18 mouse cellular contexts compared by ENCODE assay signal in genomic region chr9:111425113-111425512, GRCm38 (mm10). TPM values are rescaled to one million over a fixed set of nuclear protein-coding genes. Genes with fewer than 3 reads are reported as not detected.
DNase-seq lines count a peak whose midpoint lies in the region; ATAC-seq lines count a peak whose summit lies in the region.
"Had no signal": no experiment of that assay in that cellular context is flagged by ENCODE, and none has a peak within 500 bp of the region (broad histone marks: within the 10 kb centered on the region; RNA-seq: fewer than 3 reads in every experiment).

No protein-coding gene starts in this region.

- H3K9ac ChIP-seq in heart, embryonic 12.5 days: no peak overlapping the region
- no peak overlapping the region for H3K9ac ChIP-seq in neural tube, embryonic 11.5 days (ENCODE audit: low read length)
- H3K9ac ChIP-seq: embryonic facial prominence, embryonic 13.5 days; forebrain, embryonic 15.5 days; intestine, embryonic 15.5 days; liver, embryonic 15.5 days; midbrain, embryonic 12.5 days had no signal

- H3K27me3 ChIP-seq in heart, embryonic 12.5 days (replicated peaks): no peaks in the 10 kb centered on the region
- no peaks in the 10 kb centered on the region for H3K27me3 ChIP-seq in neural tube, embryonic 11.5 days (ENCODE audit: control insufficient read depth, insufficient read depth, low read length)
- H3K27me3 ChIP-seq: embryonic facial prominence, embryonic 13.5 days; forebrain, embryonic 15.5 days; intestine, embryonic 15.5 days; liver, embryonic 15.5 days; midbrain, embryonic 12.5 days had no signal

- intact Hi-C loops in heart, postnatal 36 days (cut with DNase I): no loop called here

- DNase-seq in heart, adult 18-20 months: peak; percentile 33 to 76
- DNase-seq in neural tube, embryonic 11.5 days (ENCODE audit: low spot score): peak; percentile 37
- no peak for DNase-seq in neural tube, embryonic 10.5 days (ENCODE audit: extremely low spot score, low spot score)
- DNase-seq in heart, postnatal 36 days: peak; percentile 14 to 24
- no peak for DNase-seq in cerebellum, postnatal 10 days
- no peak for DNase-seq in kidney, adult 18-20 months
- DNase-seq: cerebellum, adult 18-20 months; kidney, postnatal 36 days; right cerebral cortex, postnatal 14 days; thymus, postnatal 25 days had no signal

- no peak overlapping the region for H3K27ac ChIP-seq in heart, embryonic 12.5 days (ENCODE audit: poor library complexity, severe bottlenecking)
- no peak overlapping the region for H3K27ac ChIP-seq in neural tube, embryonic 11.5 days (ENCODE audit: low read depth, low read length)
- H3K27ac ChIP-seq: embryonic facial prominence, embryonic 13.5 days; forebrain, embryonic 15.5 days; intestine, embryonic 15.5 days; liver, embryonic 15.5 days; midbrain, embryonic 12.5 days had no signal

- H3K4me3 ChIP-seq in heart, embryonic 12.5 days: no peak overlapping the region
- no peak overlapping the region for H3K4me3 ChIP-seq in neural tube, embryonic 11.5 days (ENCODE audit: low read depth, low read length)
- H3K4me3 ChIP-seq: embryonic facial prominence, embryonic 13.5 days; forebrain, embryonic 15.5 days; intestine, embryonic 15.5 days; liver, embryonic 15.5 days; midbrain, embryonic 12.5 days had no signal

- peaks cover 8% of the 10 kb centered on the region; the same call in 1 of the 2 replicates for H3K9me3 ChIP-seq in heart, embryonic 12.5 days (replicated peaks)
- no peaks in the 10 kb centered on the region for H3K9me3 ChIP-seq in neural tube, embryonic 11.5 days (ENCODE audit: control insufficient read depth, low read length)
- H3K9me3 ChIP-seq: embryonic facial prominence, embryonic 13.5 days; forebrain, embryonic 15.5 days; intestine, embryonic 15.5 days; liver, embryonic 15.5 days; midbrain, embryonic 12.5 days had no signal

- peaks cover 9% of the 10 kb centered on the region for H3K4me1 ChIP-seq in heart, embryonic 12.5 days (replicated peaks)
- H3K4me1 ChIP-seq in neural tube, embryonic 11.5 days (ENCODE audit: control insufficient read depth, insufficient read depth, low read length): no peaks in the 10 kb centered on the region
- H3K4me1 ChIP-seq: embryonic facial prominence, embryonic 13.5 days; forebrain, embryonic 15.5 days; intestine, embryonic 15.5 days; liver, embryonic 15.5 days had no signal

- WGBS in heart, embryonic 12.5 days: 73% methylated on average over 6 of the region's 6 CpGs
- 67% methylated on average over 6 of the region's 6 CpGs for WGBS in neural tube, embryonic 11.5 days

- no peaks in the 10 kb centered on the region for H3K36me3 ChIP-seq in heart, embryonic 12.5 days
- H3K36me3 ChIP-seq in neural tube, embryonic 11.5 days (ENCODE audit: control insufficient read depth, insufficient read depth, low read length): no peaks in the 10 kb centered on the region
- H3K36me3 ChIP-seq: embryonic facial prominence, embryonic 13.5 days; forebrain, embryonic 15.5 days; intestine, embryonic 15.5 days; liver, embryonic 15.5 days; midbrain, embryonic 12.5 days had no signal

- ATAC-seq in heart, embryonic 12.5 days (ENCODE audit: insufficient number of reproducible peaks, low FRiP score): no peak
- no peak for ATAC-seq in neural tube, embryonic 11.5 days (ENCODE audit: insufficient read depth, low FRiP score, low TSS enrichment)
- ATAC-seq: activated CD4-positive, CD25-positive, alpha-beta regulatory T cell, adult 4 months; forebrain, embryonic 15.5 days; intestine, embryonic 15.5 days had no signal

- H3K4me2 ChIP-seq in heart, embryonic 12.5 days: no peak overlapping the region
- no peak overlapping the region for H3K4me2 ChIP-seq in neural tube, embryonic 11.5 days (ENCODE audit: low read depth)
- H3K4me2 ChIP-seq: embryonic facial prominence, embryonic 13.5 days; forebrain, embryonic 15.5 days; intestine, embryonic 15.5 days; liver, embryonic 15.5 days; midbrain, embryonic 12.5 days had no signal

RNA-seq across cellular contexts. Expression of gene Dclk3, which starts 13.8 kb away (rescaled TPM):
- under 1 TPM; 0.07 to 0.36 TPM for total RNA-seq in heart, adult 18-20 months (2021)
- polyA plus RNA-seq in heart, embryonic 12.5 days (2016; fragmentation: Nextera tagmentation; extraction: Ambion mirVana): 2.7 and 3.6 TPM in 2 replicates
- 2.6 and 3.0 TPM in 2 replicates for polyA plus RNA-seq in neural tube, embryonic 11.5 days (2014; fragmentation: Nextera tagmentation; extraction: Ambion mirVana)
- total RNA-seq in heart, postnatal 36 days (2021): under 1 TPM; 0.24 to 0.39 TPM
- total RNA-seq: MEL had no signal
- polyA plus RNA-seq: activated CD4-positive, CD25-positive, alpha-beta regulatory T cell, adult 4 months; liver, embryonic 15.5 days had no signal

Comparison
In these comparisons a context has a peak if more than half of its experiments do, and no peak if none do; other contexts are left out.
1. DNase-seq: peak in heart, adult 18-20 months (2 of 2), neural tube, embryonic 11.5 days (single experiment) and heart, postnatal 36 days (2 of 2); none in neural tube, embryonic 10.5 days (single experiment), cerebellum, postnatal 10 days (0 of 2) and kidney, adult 18-20 months (single experiment).